Mouse (Mus musculus) induced T-regulatory cell, adult 2 months (primary cell): ENCODE data around the gene Apoa5.
A peak's percentile ranks its signal among the peaks of the same experiment; 100 is the strongest.

Experiments used
- DNase-seq: peaks from one replicate; pipeline ENCODE4 v3.0.0-alpha.2; 2012; ENCODE audit warnings: low read depth

The Apoa5 gene

DNA sequence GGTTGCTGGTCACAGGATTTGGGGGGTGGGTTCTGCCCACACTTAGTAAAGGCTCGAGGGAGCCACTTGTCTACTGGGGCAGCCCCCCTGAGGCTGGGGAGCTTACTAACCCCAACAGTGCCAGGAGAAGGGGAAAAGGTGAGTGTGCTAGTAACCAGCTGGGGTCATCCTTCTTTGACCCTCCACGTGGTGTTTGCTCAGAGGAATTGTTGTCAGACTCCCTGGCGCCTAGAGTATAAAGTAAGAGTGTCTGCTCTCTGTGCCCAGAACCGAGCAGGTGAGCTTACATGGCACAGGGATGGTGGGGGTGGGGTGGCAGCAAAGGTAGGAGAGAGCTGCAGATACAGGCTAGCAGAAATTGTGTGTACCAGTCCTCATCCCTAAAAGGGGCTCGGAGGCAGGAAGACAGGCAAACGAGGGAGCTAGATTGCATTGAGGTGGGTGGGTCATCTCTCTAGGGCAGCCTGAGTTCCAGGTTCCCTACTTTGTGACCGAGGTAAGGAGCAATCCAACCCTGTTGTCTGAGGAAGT is at the start of gene Apoa5:
TSS of gene Apoa5 (plus strand) at position 291 of the 531 bp plus-strand sequence.
- DNase-seq: no peak

- no peak for DNase-seq
These were observed 45.3 kb upstream of the Apoa5 start for GRCm38 (mm10) chr9:46223090-46223489.

- DNase-seq: no peak
These were observed 44.3 kb upstream of the Apoa5 start for GRCm38 (mm10) chr9:46224101-46224500.

DNA sequence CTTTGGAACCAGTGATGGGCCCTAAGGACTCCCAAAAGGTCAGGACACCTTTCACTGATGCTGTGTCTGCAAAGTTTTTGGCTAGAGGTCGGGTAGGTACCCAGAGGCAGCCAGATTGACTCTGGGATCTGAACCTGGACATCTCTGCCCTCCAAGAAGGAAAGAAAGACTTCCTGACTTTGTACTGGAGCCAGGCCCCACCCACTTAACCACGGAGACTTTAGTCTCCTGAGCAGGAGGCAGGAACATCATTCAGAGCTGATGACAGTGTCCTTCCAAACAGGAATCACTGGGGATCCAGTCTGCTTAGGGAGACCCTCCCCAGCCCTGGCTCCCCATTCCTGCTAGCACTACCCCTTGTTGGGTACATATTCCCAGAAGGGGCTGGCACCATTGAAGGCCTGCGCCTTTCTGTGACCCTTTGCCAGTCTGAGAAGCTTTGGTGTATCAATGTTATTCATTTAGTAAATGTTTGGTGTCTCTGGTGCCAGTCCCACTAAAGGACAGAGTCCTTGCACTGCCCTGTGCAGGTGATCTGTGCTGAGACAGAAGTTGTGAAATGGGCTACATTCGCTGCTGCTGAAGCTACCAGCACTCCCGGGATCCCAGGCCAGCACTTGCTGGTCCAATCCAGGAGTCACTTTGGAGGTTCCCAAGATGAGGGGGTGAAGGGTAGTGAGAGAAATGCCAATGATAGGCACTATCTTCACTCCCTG is 43.3 kb upstream of the Apoa5 start:
- DNase-seq: no peak

GRCm38 (mm10) chr9:46227064-46227614 is 41.3 kb upstream of the Apoa5 start:
- DNase-seq: no peak

GRCm38 (mm10) chr9:46228491-46228890 is 39.9 kb upstream of the Apoa5 start, which contains the start of gene Apoa1:
Gene Apoa1 (plus strand): TSS chr9:46228580.
- DNase-seq: no peak

DNA sequence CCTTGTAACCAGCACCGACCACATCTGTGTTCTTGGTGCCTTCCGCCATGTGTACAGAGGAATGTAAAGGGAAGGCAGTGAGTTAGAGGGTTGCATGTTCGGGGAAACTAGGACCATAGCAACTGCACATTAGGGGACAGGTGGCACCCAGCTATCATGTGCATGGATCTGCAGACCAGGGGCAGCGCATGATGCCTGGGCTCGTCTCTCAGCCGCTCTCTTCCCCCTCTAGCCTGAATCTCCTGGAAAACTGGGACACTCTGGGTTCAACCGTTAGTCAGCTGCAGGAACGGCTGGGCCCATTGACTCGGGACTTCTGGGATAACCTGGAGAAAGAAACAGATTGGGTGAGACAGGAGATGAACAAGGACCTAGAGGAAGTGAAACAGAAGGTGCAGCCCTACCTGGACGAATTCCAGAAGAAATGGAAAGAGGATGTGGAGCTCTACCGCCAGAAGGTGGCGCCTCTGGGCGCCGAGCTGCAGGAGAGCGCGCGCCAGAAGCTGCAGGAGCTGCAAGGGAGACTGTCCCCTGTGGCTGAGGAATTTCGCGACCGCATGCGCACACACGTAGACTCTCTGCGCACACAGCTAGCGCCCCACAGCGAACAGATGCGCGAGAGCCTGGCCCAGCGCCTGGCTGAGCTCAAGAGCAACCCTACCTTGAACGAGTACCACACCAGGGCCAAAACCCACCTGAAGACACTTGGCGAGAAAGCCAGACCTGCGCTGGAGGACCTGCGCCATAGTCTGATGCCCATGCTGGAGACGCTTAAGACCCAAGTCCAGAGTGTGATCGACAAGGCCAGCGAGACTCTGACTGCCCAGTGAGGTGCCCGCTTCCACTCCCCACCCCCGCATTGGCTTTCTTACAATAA is 38.6 kb upstream of the Apoa5 start:
- DNase-seq: peak; percentile 65

GRCm38 (mm10) chr9:46230450-46230975 is 37.9 kb upstream of the Apoa5 start:
- DNase-seq: no peak

GRCm38 (mm10) chr9:46235196-46235595 is 33.2 kb upstream of the Apoa5 start:
- no peak for DNase-seq

- no peak for DNase-seq
These were observed 33.0 kb upstream of the Apoa5 start, which contains the start of gene Apoc3 for GRCm38 (mm10) chr9:46235596-46235648. Gene Apoc3 (minus strand): TSS chr9:46235636.

- no peak for DNase-seq
These were observed 32.8 kb upstream of the Apoa5 start for GRCm38 (mm10) chr9:46235649-46236048.

- DNase-seq: no peak
These were observed 29.6 kb upstream of the Apoa5 start for GRCm38 (mm10) chr9:46238850-46239249.

- DNase-seq: no peak
These were observed 27.8 kb upstream of the Apoa5 start, which contains the start of gene Apoa4 for GRCm38 (mm10) chr9:46240526-46241153. Gene Apoa4 (plus strand): TSS chr9:46240696.

DNA sequence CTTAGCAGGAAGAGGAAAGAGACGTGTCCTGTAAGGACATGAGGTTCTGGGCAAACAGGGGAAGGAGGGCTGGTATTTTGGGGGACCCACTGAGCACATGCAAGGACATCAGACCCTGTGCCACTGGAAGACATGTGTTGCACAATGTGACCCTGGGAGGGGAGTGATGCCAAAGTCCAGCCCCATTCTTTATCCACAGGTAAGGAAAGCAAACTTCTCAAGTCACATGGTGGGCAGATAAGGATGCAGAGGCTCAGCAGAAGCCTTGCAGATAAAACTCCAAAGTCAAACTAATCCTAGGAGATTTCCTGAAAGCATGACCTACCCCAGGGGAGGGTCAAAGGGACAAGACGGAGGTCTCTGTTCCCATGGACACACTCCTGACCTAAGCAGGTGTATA is 26.6 kb upstream of the Apoa5 start:
- DNase-seq: no peak

DNA sequence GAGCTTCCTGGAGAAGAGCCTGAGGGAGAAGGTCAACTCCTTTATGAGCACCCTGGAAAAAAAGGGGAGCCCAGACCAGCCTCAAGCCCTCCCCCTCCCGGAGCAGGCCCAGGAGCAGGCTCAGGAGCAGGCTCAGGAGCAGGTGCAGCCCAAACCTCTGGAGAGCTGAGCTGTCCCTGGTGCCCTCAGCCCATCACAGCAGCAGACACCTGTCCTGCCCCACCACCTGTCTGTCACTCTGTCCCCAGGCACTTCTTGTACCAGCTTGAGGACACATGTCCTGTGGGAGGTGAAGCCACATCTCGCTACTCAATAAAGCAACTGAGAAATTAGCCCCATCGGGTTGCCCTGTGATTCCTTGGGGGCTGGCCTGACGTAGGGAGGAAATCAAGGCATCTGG is 25.3 kb upstream of the Apoa5 start:
- no peak for DNase-seq

DNA sequence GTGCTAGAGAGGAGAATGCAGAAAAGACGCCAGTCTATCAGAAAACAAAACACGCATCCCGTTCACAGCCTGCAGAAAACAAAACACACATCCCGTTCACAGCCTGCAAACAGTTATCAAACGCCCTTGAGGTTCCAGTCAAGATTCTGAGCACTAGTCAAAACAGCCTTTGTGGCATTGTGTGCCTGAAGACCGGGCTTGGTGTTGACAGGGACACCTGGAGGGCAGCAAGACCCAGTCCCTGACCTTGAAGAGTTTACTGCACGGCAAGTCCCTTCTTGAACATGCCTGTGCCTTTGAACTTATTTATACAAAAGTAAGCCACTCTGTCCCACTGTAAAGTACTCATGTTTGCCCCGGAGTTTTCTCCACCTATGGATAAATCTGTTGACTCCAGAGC is 24.8 kb upstream of the Apoa5 start:
- no peak for DNase-seq

- peak; percentile 81 for DNase-seq
These were observed 21.6 kb upstream of the Apoa5 start for GRCm38 (mm10) chr9:46246752-46247324.

DNA sequence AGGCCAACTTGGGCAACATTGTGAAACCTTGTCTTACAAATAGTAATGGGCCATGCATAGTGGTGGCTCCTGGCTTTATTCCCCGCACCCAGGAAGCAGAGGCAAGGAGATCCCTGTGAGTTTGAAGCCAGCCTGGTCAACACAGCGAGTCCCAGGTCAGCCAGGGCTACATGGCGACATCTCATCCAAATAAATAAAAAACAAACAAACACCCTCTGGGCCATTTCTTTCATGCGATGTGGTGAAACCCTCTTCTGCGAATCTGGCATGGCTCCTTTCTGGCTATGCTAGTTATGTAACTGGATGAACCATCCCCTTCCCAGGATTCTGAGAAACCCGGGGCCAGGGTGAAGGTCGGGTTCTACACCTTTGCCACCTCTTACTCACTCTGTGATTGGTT is 12.3 kb upstream of the Apoa5 start:
- DNase-seq: no peak

GRCm38 (mm10) chr9:46256658-46257385 is 11.6 kb upstream of the Apoa5 start:
- no peak for DNase-seq

- DNase-seq: no peak
These were observed 10.9 kb upstream of the Apoa5 start for GRCm38 (mm10) chr9:46257546-46257945.

- no peak for DNase-seq
These were observed 9.3 kb upstream of the Apoa5 start for GRCm38 (mm10) chr9:46259111-46259510.
